Mouse (Mus musculus) c-Kit-positive CD71-positive TER-119-negative erythroid progenitor cells, embryonic 14.5 days (primary cell): ENCODE measurements around the gene Kri1.
"Not testable (repeated sequence)": the region's sequence is repeated elsewhere in the genome, so short reads cannot be mapped to it uniquely, and the experiment has no call there.

ENCODE experiments used
- DNase-seq: peaks from one replicate; pipeline ENCODE4 v3.0.0-alpha.2; 2013; ENCODE audit warnings: low read depth

Gene Kri1

DNA sequence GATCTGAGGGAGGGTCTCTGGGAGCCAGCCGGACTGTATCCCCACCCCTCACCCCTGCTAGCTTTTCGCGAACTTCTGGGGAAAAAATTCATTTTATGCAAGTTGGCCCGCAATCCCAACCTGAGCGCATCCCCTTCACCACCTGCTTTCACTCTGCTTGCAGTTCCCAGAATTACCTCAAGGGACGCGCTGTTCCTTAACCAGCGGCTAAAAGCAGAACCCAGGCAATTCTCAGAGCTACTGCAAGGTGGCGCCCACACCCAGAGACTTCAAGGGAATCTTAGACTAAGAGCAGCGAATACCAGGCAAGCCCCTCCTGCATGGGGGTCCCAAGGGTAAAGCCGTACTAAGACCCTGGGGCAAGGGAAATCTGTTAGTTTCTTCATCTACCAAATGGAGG is 46.4 kb downstream of the Kri1 start:
- DNase-seq, result peak; percentile 85

- no peak for DNase-seq
Measured at GRCm38 (mm10) chr9:21239465-21239848, 48.3 kb downstream of the Kri1 start.

GRCm38 (mm10) chr9:21238733-21239464 is 48.9 kb downstream of the Kri1 start, which contains the start of gene Keap1:
TSS of gene Keap1 (minus strand) at chr9:21239361.
- DNase-seq, result peak; percentile 46

DNA sequence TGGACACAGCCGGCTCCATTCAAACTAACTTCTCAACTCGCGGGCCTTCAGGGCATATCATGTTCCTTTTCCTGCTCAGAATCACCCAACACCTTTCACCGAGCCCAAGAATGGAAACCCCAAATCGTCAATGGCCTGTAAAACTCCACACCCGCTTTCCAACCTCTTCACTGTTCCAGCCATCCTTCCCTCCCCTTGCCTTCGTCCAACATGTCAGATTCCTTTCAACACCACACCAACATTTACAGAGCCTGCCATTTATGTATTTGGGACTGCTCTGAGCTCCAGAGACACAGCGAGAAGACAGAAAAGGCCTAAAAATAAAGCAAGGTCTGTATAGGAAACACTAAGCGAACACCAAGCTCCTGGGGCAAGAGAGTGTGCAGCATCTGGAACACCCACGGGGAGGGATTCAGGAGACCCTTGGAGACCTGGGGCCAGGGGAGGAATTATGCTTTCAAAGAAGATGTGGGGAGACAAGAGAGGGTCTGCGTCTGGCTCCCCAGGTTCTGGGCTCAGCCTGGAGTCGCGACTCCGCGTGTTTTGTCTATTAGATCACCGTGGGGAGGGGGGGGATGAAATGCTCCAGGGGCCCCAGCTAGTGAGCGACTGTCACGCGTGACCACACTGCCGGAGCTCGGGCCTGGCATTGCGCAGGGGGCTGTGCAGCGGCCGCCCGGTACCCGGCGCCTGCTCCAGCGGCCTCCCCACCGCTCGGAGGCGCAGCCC is 49.6 kb downstream of the Kri1 start:
- no peak for DNase-seq

DNA sequence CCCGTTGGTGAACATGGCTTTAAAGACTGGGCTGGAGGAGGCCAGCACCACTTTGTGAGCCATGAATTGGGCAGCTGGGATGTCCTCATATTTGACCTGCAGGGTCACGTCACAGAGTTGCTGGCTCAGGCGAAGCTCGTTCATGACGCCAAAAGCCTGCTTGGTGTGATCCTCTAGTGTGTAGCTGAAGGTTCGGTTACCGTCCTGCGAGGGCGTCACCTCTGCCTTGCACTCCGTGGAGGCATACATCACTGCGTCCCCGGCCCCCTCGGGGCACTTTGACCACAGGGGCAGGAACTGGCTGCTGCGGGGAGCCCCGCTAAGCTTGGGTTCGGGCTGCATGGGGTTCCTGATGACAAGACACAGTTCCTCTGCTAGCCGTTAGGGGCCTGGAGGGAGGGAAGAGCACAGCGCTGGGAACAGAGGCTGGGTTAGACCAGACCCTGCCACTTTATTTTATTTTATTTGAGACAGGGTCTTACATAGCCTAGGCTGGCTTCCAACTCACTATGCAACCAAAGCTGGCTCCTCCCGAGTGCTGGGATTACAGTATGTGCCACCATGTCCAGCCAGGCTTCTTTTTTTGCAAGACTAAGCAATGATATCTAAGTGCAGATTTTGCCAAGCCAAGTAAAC is 50.3 kb downstream of the Kri1 start:
- no peak for DNase-seq

DNA sequence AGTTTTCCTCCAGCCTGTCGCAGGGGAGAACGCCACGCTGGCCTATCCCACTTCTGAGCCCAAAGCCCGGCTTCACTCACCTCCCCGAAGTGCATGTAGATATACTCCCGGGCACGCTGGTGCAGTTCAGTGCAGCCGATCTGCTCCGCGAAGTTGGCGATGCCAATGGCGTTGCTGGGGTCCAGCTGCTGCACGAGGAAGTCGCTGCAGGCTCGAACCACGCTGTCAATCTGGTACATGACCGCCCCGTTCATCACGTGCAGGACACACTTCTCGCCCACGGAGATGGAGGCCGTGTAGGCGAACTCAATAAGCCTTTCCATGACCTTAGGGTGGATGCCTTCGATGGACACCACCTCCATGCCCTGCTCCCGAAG is 50.8 kb downstream of the Kri1 start:
- no peak for DNase-seq

GRCm38 (mm10) chr9:21235341-21235740 is 52.4 kb downstream of the Kri1 start:
- no peak for DNase-seq

DNA sequence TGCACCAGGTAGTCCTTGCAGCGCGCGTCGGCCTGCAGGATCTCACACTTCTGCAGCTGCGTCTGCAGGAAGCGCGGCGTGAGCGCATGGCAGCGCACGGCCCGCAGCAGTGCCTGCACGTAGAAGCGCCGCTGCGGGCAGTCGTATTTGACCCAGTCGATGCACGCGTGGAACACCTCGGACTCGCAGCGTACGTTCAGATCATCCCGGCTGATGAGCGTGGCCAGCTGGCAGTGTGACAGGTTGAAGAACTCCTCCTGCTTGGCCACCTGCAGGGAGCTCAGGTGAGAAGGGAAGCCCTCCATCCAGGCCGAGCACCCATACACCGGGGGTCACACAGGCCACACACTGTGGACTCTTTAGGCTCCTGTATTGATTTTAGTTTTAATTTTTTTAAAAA is 54.0 kb downstream of the Kri1 start:
- no peak for DNase-seq

GRCm38 (mm10) chr9:21233366-21233765 is 54.4 kb downstream of the Kri1 start:
- DNase-seq, result no peak

- no peak for DNase-seq
Measured at GRCm38 (mm10) chr9:21232867-21233266, 54.9 kb downstream of the Kri1 start.

- DNase-seq, result no peak
Measured at GRCm38 (mm10) chr9:21231551-21231950, 56.2 kb downstream of the Kri1 start.

DNA sequence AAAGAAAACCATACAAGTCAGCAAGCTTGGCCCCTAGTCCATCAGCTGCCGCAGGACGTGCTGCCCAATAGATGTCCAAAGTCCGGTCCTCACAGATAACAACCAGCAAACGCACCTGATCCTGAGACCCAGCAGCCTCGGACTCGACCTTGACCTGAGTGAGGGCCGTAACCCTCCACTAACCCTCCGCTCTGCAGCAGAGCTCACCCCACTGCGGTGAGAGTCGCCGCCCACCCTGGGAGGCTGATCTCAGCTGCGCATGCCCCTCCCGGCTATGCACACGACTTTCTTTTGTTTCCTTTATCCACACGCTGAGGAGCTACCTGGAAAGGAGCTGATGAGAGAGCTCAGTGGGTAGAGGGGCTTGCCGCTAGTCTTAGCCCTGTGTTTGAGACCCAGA is 60.4 kb downstream of the Kri1 start:
- no peak for DNase-seq

- DNase-seq, result no peak
Measured at GRCm38 (mm10) chr9:21225415-21225758, 62.4 kb downstream of the Kri1 start.

DNA sequence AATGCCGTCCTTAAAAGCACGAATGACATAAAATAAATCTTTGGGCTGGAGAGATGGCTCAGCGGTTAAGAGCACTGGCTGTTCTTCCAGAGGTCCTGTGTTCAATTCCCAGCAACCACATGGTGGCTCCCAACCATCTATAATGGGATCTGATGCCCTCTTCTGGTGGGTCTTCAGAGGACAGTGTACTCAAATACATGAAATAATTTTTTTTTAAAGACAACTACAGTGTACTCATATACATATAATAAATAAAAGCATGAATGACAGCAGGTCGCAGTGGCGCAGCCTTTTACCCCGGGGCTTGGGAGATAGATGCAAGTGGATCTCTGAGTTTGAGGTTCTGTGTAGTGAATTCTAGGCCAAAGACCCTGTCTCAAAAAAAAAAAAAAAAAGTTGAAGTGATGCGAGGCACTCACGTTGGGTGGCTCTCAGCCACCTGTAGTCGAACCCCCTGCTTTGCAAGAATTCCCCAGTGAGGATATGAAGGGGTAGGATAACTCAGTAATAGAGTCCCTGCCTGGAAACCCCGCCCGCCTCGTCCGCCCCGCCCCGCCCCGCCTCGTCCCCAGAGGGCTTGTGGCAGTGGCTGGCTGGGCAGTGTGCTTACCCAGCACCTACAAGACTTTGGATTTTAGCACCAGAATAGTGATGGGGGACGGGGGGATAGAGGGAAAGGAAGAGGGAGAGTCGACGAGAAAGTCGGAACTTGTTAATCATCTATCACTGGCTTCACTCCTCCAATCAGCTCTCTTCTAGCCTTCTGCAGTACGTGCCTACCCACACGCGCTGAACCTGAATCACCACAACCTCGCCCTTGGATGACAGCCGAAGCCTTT is 63.0 kb downstream of the Kri1 start:
- DNase-seq, result no peak

DNA sequence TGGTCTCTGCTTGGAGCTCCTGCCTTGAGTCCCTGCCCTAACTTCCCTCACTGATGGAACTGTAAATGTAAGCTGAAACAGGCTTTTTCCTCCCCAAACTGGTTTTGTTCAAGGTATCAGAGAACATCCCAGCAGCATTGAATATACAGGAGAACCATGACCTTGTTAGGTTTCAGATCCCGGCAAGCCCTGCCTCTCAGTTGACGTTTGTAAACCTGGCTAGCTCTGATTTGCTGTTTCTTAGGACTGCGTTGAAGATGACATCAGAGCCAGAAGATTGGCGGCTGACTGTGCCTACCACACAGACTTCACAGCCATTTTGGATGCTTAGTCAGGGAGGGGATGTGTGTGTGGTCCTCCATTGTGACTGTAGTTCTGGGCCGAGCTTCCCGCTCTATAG is 63.9 kb downstream of the Kri1 start:
- DNase-seq, result no peak

DNA sequence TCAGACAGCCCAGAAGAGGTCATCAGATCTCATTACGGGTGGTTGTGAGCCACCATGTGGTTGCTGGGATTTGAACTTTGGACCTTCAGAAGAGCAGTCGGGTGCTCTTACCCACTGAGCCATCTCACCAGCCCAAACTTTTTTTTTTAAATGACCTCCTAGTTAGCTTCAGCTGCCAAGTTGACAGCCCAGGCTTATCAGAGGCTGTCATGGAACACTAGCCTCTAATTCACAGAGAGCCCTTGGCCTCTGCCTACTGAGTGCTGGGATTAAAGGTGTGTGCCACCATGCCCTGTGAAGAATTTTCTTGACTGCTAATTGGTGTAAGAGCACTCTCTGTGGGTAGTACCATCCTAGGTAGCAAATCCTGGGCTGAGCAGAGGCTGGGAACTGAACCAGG is 64.3 kb downstream of the Kri1 start:
- not testable (repeated sequence) for DNase-seq
